Mouse (Mus musculus): ENCODE data around the gene Sh2d7. TPM values are rescaled to one million over a fixed set of nuclear protein-coding genes. Genes with fewer than 3 reads are reported as not detected.
A peak's percentile ranks its signal among the peaks of the same experiment; 100 is the strongest.

The Sh2d7 gene
- polyA plus RNA-seq, 1 experiment = not detected

DNA sequence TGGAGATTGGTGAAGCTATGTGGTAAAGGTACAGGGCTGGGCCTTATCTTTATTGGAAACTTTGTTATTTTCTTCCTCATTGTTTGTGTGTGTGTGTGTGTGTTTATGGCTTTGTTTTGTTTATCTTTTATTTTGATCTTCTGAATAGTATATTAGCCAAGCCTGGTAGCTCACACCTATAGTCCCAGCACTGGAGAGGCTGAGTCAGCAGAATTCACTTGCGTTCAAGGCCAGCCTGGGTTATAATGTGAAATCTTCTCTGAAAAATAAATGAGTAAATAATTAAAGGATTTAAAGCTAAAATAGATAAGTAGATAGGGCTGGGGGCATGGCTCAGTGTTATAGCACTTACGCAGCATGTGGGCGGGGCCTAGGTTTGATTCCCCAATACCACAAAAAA is 540 bp upstream of the Sh2d7 start:
- WGBS = 92% methylated on average over 3 of the region's 3 CpGs
- no peaks in the 10 kb centered on the region for H3K27me3 ChIP-seq (ENCODE audit: control insufficient read depth, insufficient read depth, low read length)

DNA sequence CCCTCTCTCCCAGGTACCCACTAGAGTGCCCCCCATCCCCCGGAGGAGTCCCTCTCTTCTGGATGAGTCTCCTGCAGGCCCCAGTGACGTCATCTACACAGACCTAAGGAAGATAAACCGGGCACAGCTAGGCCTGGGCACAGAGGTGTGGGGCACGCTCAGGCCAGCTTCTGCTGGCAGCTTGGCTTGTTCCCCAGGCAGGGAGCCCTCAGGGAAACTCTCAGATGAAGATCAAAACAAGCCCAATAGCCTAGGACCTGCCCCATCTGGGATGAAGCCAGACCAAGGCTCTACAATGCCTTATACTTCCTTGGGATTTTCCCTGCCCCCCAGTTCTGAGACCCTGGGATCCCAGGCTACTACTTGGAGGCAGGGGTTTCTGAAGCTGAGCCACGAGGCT is 2.0 kb downstream of the Sh2d7 start:
- Histone ChIP-seq H3K4me1 (ENCODE audit: control insufficient read depth, insufficient read depth, insufficient read length) (no peaks in the 10 kb centered on the region), H3K36me3 (ENCODE audit: control insufficient read depth, insufficient read depth, low read length) (no peaks in the 10 kb centered on the region), H3K4me3 (ENCODE audit: extremely low read depth, insufficient read depth, insufficient read length) (no peak overlapping the region), H3K27ac (ENCODE audit: insufficient read depth, low read length) (no peak overlapping the region), H3K27me3 (ENCODE audit: control insufficient read depth, insufficient read depth, low read length) (no peaks in the 10 kb centered on the region)
- DNase-seq (ENCODE audit: low read depth in 1 of 2, low spot score in 2 of 2) = no peak
- TF ChIP-seq CTCF (IDR thresholded peaks at IDR 0.05; ENCODE audit: extremely low read depth, insufficient read depth, insufficient read length, insufficient replicate concordance) = no peak
- TF ChIP-seq POLR2A (IDR thresholded peaks at IDR 0.05; ENCODE audit: low read depth, low read length) = no peak
- 79% methylated on average over 5 of the region's 5 CpGs for WGBS

More for the DNA sequence above, 540 bp upstream of the Sh2d7 start:
- H3K4me3 ChIP-seq (ENCODE audit: extremely low read depth, insufficient read depth, insufficient read length) = no peak overlapping the region
- TF ChIP-seq CTCF (IDR thresholded peaks at IDR 0.05; ENCODE audit: extremely low read depth, insufficient read depth, insufficient read length, insufficient replicate concordance) (no peak), POLR2A (IDR thresholded peaks at IDR 0.05; ENCODE audit: low read depth, low read length) (no peak)
- no peak for DNase-seq (ENCODE audit: low read depth in 1 of 2, low spot score in 2 of 2)
- H3K27ac ChIP-seq (ENCODE audit: insufficient read depth, low read length) = no peak overlapping the region
- H3K36me3 ChIP-seq (ENCODE audit: control insufficient read depth, insufficient read depth, low read length) = no peaks in the 10 kb centered on the region
- no peaks in the 10 kb centered on the region for H3K4me1 ChIP-seq (ENCODE audit: control insufficient read depth, insufficient read depth, insufficient read length)

DNA sequence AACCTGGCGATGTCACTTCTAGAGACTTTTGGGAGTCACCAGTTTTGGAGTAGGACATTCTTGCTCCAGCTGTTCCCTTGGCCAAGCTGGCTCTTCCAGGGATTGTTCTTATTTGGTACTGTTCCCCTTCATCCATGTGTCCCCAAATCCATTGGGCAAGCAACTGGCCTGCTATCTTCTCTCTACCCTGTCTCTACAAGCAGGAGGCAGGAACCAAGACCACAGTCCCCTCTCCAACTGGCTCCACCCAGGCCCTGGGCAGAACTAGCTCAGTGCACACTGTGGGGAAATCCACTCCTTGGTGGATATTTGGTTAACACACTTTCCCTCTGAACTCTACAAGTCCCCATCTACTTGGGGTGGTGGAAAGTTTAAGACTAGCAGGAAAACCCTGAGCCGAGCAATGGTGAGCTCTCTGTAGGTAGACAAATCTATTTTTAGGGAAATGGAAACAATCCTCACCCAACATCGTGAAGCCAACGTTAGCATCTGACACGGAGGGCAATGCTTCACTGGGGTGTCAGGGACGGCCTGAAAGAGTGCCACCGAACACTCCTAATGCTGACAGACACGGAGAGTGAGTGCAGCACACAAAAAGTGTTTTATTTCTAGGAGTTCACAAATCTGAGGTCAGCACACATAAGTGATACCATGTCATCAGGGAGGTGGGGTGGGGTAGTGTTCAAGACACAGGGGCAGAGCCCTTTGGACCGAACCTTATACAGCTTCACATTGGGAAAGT is 5.6 kb downstream of the Sh2d7 start:
- Histone ChIP-seq H3K36me3 (ENCODE audit: control insufficient read depth, insufficient read depth, low read length) (no peaks in the 10 kb centered on the region), H3K4me3 (ENCODE audit: extremely low read depth, insufficient read depth, insufficient read length) (no peak overlapping the region), H3K27ac (ENCODE audit: insufficient read depth, low read length) (no peak overlapping the region), H3K4me1 (ENCODE audit: control insufficient read depth, insufficient read depth, insufficient read length) (no peaks in the 10 kb centered on the region), H3K27me3 (ENCODE audit: control insufficient read depth, insufficient read depth, low read length) (no peaks in the 10 kb centered on the region)
- TF ChIP-seq POLR2A (IDR thresholded peaks at IDR 0.05; ENCODE audit: low read depth, low read length) (no peak), CTCF (IDR thresholded peaks at IDR 0.05; ENCODE audit: extremely low read depth, insufficient read depth, insufficient read length, insufficient replicate concordance) (no peak)
- 83% methylated on average over 9 of the region's 9 CpGs for WGBS
- no peak for DNase-seq (ENCODE audit: low read depth in 1 of 2, low spot score in 2 of 2)

DNA sequence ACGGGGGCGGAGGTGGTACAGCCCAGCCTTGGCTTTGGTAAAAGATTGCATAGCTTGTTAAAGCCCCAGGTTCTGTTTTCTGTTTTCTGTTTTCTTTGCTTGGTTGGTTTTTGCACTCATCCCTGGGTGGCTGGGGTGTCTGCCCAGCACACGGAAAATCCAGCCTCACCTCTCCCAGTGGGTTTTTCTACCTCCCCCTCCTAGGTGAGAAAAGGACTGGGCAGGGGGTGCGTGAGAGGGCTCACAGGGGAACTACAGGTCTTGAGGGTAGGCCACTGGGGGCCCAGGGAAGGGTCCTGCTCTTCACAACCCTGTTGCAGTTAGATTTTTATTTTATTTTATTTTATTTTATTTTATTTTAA is 6.2 kb downstream of the Sh2d7 start:
- Histone ChIP-seq H3K4me1 (ENCODE audit: control insufficient read depth, insufficient read depth, insufficient read length) (no peaks in the 10 kb centered on the region), H3K36me3 (ENCODE audit: control insufficient read depth, insufficient read depth, low read length) (no peaks in the 10 kb centered on the region), H3K27me3 (ENCODE audit: control insufficient read depth, insufficient read depth, low read length) (no peaks in the 10 kb centered on the region), H3K4me3 (ENCODE audit: extremely low read depth, insufficient read depth, insufficient read length) (no peak overlapping the region), H3K27ac (ENCODE audit: insufficient read depth, low read length) (no peak overlapping the region)
- 89% methylated on average over 4 of the region's 4 CpGs for WGBS
- no peak for DNase-seq (ENCODE audit: low read depth in 1 of 2, low spot score in 2 of 2)
- no peak for TF ChIP-seq POLR2A (IDR thresholded peaks at IDR 0.05; ENCODE audit: low read depth, low read length)
- no peak for TF ChIP-seq CTCF (IDR thresholded peaks at IDR 0.05; ENCODE audit: extremely low read depth, insufficient read depth, insufficient read length, insufficient replicate concordance)

DNA sequence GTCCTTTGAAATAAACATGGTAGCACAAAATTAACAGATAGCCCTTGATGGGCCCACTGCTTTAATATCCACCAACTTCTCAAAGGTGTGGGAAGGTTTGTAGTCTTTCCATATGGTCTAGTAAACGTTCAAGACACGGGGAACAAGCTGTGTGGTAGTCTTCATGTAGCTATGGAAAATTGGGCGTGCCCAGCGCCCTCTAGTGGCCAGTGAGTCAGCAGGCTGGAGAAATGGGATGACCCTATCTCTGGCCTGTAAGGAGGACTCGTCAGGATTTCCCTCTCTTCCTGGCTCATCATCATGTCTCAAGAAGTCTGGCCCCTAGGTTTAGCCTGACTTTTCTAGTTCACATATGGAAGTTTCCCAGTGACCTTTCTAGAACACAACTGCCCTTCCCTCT is 8.8 kb downstream of the Sh2d7 start:
- 14% methylated on average over 5 of the region's 5 CpGs for WGBS
- Histone ChIP-seq H3K4me3 (ENCODE audit: extremely low read depth, insufficient read depth, insufficient read length) (no peak overlapping the region), H3K27ac (ENCODE audit: insufficient read depth, low read length) (no peak overlapping the region), H3K36me3 (ENCODE audit: control insufficient read depth, insufficient read depth, low read length) (no peaks in the 10 kb centered on the region), H3K27me3 (ENCODE audit: control insufficient read depth, insufficient read depth, low read length) (no peaks in the 10 kb centered on the region), H3K4me1 (ENCODE audit: control insufficient read depth, insufficient read depth, insufficient read length) (no peaks in the 10 kb centered on the region)
- TF ChIP-seq POLR2A (IDR thresholded peaks at IDR 0.05; ENCODE audit: low read depth, low read length) (no peak), CTCF (IDR thresholded peaks at IDR 0.05; ENCODE audit: extremely low read depth, insufficient read depth, insufficient read length, insufficient replicate concordance) (peak; percentile 72; the same call in 1 of the 2 replicates)
- DNase-seq (ENCODE audit: low read depth in 1 of 2, low spot score in 2 of 2) = peak in 1 of 2 experiments; percentile 44

DNA sequence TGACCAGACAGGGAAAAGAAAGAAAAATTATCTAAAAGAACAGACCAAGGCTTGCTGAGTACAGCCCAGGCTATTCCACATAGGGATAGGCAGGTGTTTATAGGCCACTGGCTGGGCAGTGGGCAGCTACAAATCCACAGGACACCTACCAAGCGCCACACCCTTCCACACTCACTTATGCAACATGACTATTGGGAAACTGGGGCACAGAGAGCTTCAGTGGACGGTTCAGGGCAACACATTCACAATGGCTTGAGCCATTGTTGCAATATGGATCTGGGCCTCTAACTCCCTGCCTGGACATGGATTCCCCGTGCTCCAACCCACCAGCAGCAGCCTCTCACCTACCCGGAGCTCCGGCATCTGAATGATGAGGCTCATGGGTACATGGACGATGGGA is 10.6 kb downstream of the Sh2d7 start:
- Histone ChIP-seq H3K4me3 (ENCODE audit: extremely low read depth, insufficient read depth, insufficient read length) (no peak overlapping the region), H3K27me3 (ENCODE audit: control insufficient read depth, insufficient read depth, low read length) (no peaks in the 10 kb centered on the region), H3K36me3 (ENCODE audit: control insufficient read depth, insufficient read depth, low read length) (no peaks in the 10 kb centered on the region), H3K4me1 (ENCODE audit: control insufficient read depth, insufficient read depth, insufficient read length) (no peaks in the 10 kb centered on the region), H3K27ac (ENCODE audit: insufficient read depth, low read length) (no peak overlapping the region)
- WGBS = 92% methylated on average over 6 of the region's 6 CpGs
- no peak for TF ChIP-seq CTCF (IDR thresholded peaks at IDR 0.05; ENCODE audit: extremely low read depth, insufficient read depth, insufficient read length, insufficient replicate concordance)
- no peak for TF ChIP-seq POLR2A (IDR thresholded peaks at IDR 0.05; ENCODE audit: low read depth, low read length)
- no peak for DNase-seq (ENCODE audit: low read depth in 1 of 2, low spot score in 2 of 2)

DNA sequence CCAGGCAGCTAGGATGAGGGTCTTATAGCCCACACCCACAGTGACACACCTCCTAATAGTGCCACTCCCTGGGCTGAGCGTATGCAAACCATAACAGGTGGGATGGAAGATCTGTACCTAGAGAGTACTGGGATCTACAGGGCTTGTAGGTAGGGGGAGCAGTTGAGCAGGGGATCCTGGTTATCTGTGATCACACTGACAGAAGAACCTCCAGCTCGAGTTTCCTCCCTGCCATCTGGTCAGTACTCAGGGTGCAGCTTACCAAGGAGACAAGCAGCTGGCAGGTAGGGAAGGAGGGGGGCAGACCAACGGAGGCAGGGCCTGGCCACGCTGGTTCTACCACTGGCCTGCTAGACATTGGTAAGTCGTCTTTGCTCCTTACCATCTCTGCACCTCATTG is 13.6 kb downstream of the Sh2d7 start:
- WGBS = 43% methylated on average over 5 of the region's 5 CpGs
- Histone ChIP-seq H3K27me3 (ENCODE audit: control insufficient read depth, insufficient read depth, low read length) (no peaks in the 10 kb centered on the region), H3K4me1 (ENCODE audit: control insufficient read depth, insufficient read depth, insufficient read length) (peaks cover 3% of the 10 kb centered on the region; the same call in 1 of the 2 replicates), H3K27ac (ENCODE audit: insufficient read depth, low read length) (no peak overlapping the region), H3K36me3 (ENCODE audit: control insufficient read depth, insufficient read depth, low read length) (no peaks in the 10 kb centered on the region), H3K4me3 (ENCODE audit: extremely low read depth, insufficient read depth, insufficient read length) (no peak overlapping the region)
- TF ChIP-seq CTCF (IDR thresholded peaks at IDR 0.05; ENCODE audit: extremely low read depth, insufficient read depth, insufficient read length, insufficient replicate concordance) (no peak), POLR2A (IDR thresholded peaks at IDR 0.05; ENCODE audit: low read depth, low read length) (no peak)
- peak; percentile 4 to 15 for DNase-seq (ENCODE audit: low read depth in 1 of 2, low spot score in 2 of 2)
